Mouse (Mus musculus) cerebellum, adult 11 months (tissue): ENCODE data around the gene Fermt3.

Experiments
- DNase-seq: peaks from one replicate; pipeline ENCODE4 v3.0.0; 2022

Fermt3 gene

DNA sequence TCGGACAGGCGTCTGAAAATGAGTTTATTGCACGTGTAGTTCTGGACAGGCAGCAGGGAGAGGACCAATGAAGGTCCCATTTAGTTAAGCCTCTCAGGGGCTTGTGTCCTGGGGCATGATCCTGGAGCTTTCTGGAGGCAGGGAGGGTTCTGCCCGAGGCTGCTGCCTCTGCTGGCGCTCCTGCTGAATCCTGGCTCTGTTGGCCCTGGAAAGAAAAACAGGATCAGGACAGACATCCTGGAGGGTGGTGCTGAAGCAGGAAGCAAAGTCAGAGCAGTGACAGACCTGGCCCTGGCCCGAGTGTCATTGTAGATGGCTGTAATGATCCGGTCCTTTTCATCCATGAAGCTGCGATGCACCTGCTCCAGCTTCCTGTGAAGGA, 31.4 kb downstream of the Fermt3 start:
- DNase-seq, result no peak

DNA sequence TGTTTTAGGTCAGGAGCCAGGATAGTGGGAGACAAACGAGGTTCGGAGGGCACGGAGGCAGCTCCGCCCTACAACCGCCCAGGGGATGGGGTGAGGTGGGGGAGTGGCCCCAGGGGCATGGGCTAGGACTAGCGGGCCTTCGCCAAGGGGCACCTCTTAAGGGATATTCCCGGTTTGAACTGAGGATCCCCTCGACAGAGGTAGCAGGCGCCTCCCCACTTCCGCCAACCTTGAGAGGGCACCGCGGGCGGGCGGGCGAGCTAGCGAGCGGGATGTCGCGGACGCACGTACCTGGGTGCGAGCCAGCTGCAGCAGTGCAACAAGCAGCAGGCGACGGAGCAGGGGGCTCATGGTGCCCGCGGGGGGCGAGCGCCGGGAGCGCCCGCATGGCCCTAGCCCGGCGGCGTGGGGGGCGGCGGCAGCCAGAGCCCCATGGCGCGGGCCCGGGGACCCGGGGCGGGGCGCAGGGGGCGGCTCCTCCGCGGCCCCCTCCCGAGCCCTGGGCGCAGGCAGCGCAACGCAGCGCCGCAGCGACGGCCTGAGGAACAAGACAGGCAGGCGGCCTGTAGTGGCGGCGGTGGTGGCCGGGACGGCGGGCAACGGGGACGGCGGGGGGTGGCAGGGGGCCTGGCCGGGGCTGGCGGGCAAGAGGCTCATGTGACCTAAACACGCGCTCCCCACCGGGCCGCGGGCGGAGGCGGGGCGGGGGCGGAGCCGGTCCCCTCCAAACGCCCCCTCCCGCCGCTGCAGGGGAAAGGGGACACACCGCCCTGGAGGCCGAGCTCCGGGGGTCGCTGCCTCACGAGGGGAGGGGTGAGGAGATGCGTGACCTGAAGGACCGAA, 32.0 kb downstream of the Fermt3 start, which contains the start of gene Vegfb:
Gene Vegfb, minus strand, starts transcription at position 591 of the 843 bp plus-strand sequence.
- DNase-seq, result peak; percentile 73

DNA sequence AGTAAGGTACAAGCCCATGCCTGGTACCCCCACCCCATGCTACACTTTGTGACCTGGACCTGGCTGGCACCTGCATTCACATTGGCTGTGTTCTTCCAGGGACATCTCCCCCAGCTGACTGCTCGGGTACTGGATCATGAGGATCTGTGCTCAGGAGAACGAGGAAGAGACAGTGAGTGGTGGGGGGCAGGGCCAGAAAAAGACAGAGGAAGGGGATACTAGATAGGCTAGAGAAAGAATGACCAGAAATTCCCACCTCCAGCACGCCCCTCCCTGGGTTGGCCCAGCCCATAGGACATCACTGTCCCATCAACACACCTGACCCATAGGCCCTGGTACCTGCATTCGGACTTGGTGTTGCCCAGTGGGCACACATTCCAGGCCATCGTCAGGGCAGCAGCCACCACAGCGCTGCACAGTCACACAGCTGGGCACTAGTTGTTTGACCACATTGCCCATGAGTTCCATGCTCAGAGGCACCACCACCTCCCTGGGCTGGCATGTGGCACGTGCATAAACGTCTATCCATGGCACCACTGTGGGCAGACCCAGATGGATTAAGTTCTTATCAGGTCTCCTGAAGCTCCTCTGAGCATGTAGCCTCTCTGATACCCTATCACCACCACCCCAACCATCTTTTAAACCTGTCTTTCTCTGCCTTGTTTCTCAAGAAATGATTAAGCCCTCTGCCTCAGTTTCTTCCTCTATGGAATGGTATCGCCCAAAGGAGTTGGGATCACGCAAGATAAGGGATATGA, 33.1 kb downstream of the Fermt3 start:
- DNase-seq, result no peak

DNA sequence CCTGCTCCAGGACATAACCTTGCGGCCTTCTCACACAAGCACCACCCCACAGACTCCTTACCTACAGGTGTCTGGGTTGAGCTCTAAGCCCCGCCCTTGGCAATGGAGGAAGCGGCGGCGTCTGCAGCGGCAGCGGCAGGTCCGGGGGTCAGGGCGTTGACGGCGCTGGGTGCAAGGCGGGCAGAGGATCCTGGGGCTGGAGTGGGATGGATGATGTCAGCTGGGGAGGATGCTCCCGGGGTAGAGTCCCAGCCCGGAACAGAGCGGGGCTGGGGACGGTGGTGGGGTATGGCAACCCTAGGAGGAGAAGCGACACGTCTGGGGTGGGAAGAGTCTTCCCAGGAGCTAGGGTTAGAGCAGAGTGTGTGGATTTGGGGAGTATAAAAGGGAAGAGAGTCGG, 34.0 kb downstream of the Fermt3 start:
- DNase-seq, result no peak

DNA sequence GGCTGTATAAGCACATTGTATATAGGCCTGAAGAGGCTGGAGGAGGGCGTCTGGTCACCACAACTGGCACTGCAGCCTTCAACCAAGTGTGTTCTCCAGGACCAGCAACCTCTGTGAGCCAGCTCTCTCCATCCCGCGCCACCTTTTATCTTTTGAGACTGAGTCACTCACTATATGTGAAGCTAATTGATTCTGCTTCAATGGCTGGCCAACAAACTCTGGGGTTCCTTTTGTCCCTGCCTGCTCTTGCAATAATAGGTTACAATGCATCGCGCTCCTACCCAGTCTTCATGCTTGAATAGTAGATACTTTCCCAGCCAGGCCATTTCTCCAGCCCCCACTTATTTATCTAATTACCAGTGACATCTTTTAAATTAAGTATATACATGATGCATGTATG, 35.6 kb downstream of the Fermt3 start:
- no peak for DNase-seq

DNA sequence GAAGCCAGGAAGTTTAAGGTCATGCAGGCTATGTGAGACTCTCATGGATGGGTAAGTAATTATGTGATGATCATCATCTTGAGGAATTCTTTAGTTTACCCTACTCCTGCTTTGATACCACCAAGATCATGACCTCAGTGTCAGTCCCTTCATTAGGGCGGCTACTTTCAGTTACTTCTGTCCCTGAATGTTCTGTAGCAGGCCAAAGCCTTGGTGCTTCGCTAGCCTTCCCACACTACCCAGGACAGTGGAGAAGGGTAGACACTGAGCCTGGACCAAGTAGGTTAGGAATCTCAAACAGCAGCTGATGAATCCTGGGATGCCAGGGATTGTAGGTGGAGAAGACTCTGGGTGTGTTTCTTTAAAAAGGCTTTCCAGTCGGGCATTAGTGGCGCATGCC, 37.8 kb downstream of the Fermt3 start:
- DNase-seq, result no peak

DNA sequence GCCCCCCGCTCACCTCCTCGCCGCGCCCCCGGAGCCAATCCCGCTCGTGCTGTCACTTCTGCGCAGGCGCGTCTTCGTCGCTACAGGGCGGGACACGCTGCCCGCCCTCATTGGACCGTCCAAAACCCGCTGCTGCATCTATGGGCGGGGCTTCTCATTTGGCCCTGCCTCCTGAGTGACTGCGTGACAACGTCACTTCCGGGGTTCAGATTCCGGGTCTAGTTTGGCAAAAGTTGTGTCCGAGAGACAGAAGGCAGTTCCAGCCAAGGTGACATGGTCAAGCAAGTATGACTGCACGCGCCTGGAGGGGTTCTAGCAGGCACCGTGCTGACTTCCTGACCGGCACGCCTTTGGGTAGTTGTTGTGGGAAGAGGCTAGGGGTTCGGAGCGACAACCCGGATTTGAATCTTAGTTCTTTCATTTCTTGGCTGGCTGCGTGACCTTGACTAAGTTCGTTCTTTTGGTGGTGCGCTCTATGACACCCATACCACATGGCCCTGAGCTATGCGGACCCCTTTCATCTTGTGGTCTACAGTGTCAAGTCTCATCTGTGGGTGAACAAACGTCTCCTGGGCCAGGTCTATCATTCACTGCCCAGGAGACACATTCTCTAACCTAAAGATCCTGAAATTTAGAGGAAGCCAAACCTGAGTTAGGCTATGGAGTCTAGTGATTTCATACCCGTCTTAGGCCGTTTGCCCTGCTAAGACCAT, 38.7 kb downstream of the Fermt3 start, which contains the start of gene Fkbp2:
Gene Fkbp2, minus strand, starts transcription at position 121 of the 713 bp plus-strand sequence.
- DNase-seq, result peak; percentile 99

DNA sequence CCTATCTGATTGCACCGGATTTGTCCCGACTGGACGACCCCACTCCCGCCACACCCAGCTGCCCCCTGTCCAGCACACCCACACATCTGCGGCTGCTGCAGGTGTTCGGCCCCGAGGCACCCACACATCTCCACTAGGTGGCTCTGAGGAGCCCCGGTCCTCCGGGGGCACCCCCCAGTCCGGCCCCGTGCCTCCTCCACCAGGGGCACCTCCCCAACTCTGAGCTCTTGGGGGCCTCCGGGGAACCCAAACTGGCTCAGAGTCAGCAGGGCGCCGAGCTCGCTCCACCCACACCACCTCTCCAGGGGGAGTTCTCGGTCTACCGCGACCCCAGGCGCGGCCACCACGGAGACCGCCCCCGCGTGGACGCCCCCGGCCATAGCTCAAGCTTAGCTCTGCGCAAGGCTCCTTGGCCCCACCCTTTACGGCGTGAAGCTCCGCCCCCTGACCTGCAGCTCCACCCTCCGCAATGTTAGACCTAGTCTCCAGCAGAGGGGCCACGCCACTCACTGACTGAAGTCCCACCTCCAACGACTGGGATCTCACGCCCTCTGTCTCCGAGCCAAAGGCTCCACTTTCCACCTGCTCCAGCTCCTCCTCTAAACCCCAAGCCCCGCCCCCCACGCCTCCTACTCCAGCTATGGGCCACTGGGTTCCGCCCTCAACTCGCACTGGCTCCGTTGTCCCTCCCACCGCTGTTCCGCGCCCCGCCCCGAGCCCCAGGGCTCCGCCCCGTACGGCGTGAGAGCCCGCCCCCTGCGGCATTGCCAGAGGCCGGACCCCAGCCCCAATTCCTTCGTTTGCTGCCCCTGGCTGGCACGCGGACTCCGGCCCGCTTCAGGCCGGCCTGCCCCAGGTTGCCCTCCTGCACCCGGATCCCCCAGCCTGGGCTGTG, 39.5 kb downstream of the Fermt3 start:
- DNase-seq, result peak; percentile 99

DNA sequence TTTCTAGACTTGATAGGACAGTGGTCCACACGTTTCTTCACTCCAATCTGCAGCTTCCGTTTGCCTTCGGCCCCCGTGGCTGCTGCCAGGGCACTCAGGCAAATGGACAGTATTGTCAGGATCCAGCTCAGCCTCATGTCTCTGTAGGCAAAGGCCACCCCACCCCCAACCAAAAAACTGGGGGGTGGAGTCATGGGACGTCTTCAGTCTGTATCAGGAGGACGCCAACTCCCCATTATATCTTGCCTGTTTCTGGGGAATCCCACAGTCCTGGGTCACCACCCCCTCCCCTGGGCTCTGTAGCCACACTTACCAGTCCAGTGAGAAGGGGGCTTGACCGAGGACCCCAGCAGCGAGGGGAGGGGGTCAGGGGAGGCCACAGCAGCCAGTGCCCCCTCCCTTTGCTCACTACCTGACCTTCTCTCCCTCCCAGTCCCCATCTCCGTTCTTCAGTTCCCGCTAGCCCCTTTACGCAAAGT, 40.2 kb downstream of the Fermt3 start:
- DNase-seq, result peak; percentile 70

DNA sequence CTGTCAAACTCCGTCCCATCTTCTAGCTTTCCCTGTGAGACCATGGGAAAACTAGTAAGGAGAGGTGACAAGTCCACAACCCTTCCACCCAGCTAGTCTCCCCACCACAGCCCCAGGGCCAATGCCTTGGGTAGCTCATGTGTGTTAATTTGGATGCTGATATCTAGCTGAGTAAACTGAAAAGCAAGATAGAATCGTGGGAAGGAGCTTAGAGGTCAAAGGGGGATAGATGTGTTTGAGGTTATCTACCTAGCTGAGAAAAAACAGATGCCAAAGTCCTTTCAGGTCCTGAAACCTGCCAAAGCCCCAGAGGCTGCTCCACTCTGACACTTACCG, 40.7 kb downstream of the Fermt3 start:
- no peak for DNase-seq

DNA sequence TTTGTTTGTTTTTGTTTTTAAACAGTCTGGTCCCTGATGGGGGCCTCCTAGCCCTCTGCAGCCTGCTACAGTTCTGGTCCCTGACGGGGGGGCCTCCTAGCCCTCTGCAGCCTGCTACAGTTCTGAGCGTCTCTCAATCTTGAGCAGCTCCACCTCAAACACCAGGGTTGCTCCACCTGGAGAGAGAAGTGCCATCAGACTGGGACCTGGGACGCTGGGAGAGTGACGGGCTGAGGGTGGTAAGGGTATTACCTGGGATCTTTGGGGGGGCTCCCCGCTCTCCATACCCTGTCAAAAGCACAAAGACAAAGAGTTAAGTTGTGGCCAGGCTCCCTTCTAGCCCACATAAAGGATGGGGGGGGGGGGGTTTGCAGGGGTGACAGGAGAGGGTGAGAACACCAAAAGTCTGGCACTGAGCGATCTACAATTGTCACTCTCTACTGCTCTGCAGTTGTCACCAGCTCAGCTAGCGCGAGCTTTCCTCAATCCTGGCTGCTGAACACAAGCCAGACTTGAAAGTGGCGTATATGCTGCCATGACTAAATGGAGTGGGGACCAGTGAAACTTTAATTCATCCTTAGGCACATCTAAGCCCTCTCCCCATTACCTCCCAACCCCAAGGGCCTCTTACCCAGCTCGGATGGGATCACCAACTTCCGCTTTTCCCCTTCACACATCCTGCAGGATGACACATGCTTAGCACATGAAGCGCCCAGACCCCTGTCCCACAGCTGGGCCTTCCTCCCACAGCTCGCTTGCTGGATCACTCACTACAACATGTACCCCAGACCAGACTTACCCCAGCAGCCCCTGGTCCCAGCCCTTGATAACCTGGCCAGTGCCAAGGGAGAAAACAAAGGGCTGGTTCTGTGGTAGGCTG, 41.3 kb downstream of the Fermt3 start:
- no peak for DNase-seq

DNA sequence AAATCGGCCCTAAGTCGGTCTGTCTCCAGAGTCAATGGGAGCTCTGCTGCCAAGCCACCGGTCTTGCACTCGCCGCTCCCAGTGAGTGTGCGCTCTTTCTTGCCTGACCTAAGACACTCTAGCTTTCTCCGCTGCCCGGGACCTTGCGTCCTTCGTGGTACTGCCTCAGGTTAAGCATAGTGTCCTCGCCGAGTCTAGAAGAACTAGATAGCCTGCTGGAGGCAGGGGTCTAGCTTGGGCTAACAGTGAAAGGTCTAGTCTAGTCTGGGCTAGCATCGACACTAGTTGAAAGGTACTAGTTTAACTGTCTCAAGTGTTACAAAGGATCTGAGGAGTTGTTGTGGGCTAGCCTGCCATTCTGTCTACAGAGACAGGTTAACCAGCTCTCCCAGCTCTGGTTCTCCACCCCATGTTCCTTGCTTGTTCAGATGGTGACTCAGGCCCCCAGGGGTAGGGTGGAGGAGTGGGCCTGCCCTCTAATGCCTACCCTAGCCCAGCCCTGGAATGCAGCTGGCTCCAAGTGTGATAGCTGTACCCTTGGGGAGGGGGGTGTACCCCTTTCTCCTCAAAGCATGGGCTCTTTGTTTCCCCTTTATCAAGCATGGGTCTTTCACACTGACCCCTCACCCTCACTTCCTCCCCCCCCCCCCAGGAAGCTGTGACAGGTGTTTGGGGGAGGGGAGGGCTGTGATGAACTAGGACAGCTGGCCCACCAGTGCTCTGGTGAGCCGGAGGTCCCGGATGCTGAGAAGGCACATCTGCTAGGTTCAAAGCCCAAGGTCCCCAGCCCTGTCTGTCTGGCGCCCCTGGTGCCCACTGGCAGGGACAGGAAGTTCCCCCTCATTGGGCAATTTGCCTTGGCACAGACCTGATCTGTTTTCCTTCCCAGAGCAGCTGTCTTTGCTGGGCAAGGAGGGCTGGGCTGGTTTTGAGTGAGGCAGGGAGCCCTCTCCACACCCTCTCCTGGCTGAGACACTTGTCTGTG, 43.4 kb downstream of the Fermt3 start, which contains the start of gene Plcb3:
Gene Plcb3, minus strand, starts transcription at position 934 of the 985 bp plus-strand sequence.
- no peak for DNase-seq

DNA sequence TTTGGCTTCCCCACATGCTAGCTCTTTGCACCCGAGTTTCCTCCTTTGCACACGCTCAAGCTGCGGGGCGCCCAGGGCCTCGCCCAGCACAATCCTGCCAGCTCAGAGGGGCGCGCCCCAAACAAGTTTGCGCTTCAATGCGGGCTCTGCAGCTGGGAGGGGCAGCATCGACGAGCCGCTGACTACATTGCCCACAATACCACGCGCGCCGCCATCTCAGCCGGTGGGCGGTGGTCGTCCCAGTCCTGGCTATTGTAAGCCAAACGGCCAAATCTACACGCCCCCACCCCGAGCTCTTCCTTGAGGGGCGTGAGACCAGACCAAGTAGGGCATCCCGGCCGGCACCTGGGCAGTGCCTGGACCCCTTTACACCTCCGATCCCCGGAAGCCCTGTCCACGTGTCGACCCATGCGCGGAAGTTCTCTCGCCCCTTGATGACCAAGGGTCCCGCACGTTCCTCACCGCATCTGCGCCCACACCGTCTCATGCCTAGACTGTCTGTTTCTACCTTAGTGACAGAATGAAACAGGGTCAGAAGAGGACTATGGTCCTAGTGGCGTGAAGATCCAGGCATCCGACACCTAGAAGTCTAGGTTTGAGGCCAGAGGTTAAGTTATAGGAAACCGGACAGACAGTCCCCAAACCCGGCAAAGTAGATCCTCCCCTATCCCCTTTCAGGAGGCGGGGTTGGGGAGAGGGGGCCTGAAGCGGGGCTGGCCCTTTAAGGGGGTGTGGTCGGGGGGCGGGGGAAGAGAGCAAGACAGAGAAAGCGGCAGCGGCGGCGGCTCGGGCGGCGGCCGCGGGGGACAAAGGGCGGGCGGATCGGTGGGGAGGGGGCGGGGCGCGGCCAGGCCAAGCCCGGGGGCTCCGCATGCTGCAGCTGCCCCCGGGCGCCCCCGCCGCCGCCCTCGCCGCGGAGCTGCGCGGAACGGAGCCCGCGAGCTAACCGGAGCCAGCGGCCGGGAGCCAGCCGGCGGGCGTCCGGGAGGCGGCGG, 44.8 kb downstream of the Fermt3 start, which contains the start of gene Ppp1r14b:
Gene Ppp1r14b, plus strand, starts transcription at position 758 of the 995 bp plus-strand sequence.
- no peak for DNase-seq

DNA sequence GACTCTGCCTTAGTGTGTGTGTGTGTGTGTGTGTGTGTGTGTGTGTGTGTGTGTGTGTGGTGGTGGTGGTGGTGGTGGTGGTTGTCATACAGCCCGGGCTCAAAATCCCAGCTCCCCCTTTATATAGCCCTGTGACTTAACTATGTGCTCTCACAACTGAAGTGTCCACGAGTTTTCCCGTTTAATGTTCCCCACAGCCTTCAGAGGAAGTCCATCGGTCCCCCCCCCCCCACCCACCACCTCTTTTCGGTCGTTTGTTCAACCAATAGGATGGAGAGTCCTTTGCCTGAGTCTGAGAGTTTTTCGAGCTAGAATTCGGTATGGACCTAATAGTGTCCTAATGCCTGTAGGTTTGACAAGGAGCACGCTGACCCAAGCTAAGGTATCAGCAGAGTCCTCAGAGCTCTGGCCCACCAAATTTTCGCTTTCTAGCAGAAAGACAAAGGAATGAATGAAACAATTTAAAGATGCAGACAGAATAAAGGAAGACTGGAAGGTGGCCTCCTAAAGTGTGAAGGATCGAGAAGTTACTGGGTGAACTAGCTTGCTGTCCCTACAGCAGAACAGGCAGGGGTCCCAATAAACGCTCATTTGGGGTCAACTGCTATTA, 45.6 kb downstream of the Fermt3 start:
- no peak for DNase-seq

DNA sequence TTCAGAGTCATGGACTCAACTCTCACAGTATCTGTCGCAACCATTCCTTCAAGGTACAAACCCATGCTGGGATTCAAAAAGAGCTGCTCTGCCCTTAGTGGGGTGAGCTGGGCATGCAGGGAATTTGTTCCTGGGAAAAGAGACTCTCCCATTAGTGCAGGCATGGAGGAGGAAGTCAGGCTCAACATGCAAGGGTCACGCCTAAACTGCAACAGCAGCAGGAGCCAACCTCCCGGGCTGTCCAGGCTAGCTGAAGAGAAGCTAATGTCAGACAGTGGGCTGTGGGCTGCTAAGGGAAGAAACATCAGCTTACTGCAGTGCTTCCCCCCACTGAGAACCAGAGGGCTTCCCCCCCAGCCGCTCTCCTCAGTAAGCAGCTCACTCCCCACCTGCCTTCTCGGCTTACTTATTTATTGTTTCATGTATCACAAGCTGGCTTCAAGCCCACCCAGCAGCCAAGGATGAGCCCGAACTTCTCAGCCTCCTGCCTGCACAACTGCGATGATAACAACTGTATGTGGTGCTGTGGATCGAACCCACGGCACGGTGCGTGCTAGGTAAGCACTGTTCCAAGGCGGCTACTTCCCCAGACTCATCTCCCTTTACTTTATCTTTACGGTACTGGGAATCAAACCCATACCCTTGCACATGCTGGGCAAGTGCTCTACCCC, 46.9 kb downstream of the Fermt3 start:
- DNase-seq, result no peak

DNA sequence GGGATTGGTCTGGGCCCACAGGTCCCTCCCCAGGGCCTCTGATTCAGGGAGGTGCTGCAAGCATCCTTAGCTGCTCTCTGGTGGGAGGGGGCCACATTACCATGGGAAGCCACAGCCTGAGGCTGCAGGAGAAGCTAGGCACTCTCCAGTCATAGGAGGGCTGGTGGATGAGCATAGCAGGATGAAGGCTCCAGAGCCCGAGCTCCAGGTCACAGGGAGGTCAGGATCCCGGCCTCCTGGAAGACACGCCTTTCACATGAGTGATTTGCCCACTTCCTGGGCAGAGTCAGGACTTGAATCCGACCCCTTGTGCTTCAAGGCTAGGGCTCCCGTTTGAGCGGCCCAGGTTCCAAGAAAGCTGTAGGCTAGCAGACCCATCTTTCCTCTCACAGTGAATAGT, 47.6 kb downstream of the Fermt3 start:
- DNase-seq, result no peak

DNA sequence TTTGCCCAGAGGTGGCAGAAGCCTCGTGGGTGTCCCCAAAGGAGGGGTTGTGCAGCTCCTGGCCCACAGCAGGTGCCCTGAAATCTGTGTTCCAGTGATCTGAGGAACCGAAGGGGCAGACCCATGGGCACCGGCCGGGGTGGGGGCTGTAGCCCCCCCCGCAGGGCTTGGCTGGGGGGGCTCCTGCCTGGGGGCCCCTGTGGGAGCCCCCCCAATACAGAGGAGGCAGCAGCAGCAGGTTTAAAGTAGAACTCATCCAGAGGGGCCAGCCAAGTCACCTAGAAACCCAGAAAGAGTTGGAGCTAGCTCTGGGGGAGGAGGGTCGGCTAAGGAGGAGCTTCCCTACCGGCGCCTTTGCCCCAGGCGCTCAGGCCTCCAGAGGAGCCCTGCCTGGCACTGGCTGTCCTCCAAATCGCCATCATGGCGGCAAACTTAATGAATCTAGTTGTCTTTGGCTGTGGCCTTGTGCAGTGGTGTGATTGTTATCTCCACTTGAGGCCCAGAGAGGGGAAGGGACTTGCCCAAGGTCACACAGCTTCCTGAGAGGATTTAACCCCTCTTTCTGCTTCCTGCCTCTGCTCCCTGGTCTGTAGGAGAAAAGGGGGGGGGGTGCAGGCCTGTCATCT, 48.7 kb downstream of the Fermt3 start:
- no peak for DNase-seq
